Mouse (Mus musculus): Measurements from ENCODE around the gene Cbfa2t3. TPM values are rescaled to one million over a fixed set of nuclear protein-coding genes. Genes with fewer than 3 reads are reported as not detected.

Cbfa2t3 gene
- polyA plus RNA-seq, 1 experiment from 2014 or later, result 8.1 TPM

- DNase-seq (ENCODE audit: low spot score), result no peak
- WGBS, result 93% methylated on average over 9 of the region's 9 CpGs
Observed at GRCm38 (mm10) chr8:122600666-122601065, 98.2 kb downstream of the Cbfa2t3 start.

GRCm38 (mm10) chr8:122596031-122596430 is 102.9 kb downstream of the Cbfa2t3 start:
- Histone ChIP-seq H3K4me1 (ENCODE audit: control insufficient read depth, insufficient read depth, low read length) (no peaks in the 10 kb centered on the region), H3K27ac (replicated peaks; ENCODE audit: low read depth, low read length) (no peak overlapping the region), H3K27me3 (replicated peaks; ENCODE audit: control insufficient read depth, insufficient read depth, low read length) (no peaks in the 10 kb centered on the region), H3K36me3 (ENCODE audit: control insufficient read depth, insufficient read depth, low read length) (peaks cover 5% of the 10 kb centered on the region; the same call in 1 of the 2 replicates), H3K4me2 (ENCODE audit: low read depth, low read length) (no peak overlapping the region), H3K9me3 (ENCODE audit: control insufficient read depth, low read length) (no peaks in the 10 kb centered on the region), H3K9ac (ENCODE audit: low read depth, low read length) (no peak overlapping the region), H3K4me3 (ENCODE audit: low read depth, low read length) (no peak overlapping the region)
- no peak for DNase-seq (ENCODE audit: low spot score)
- WGBS, result 47% methylated on average over 4 of the region's 4 CpGs
- no peak for ATAC-seq (ENCODE audit: low read depth)

More at GRCm38 (mm10) chr8:122600666-122601065, 98.2 kb downstream of the Cbfa2t3 start:
- peaks cover 5% of the 10 kb centered on the region; the same call in 1 of the 2 replicates for H3K36me3 ChIP-seq (ENCODE audit: control insufficient read depth, insufficient read depth, low read length)
- ATAC-seq (ENCODE audit: low read depth), result no peak
- H3K9me3 ChIP-seq (ENCODE audit: control insufficient read depth, low read length), result no peaks in the 10 kb centered on the region
- H3K27me3 ChIP-seq (replicated peaks; ENCODE audit: control insufficient read depth, insufficient read depth, low read length), result no peaks in the 10 kb centered on the region
- no peak overlapping the region for H3K9ac ChIP-seq (ENCODE audit: low read depth, low read length)
- H3K4me1 ChIP-seq (ENCODE audit: control insufficient read depth, insufficient read depth, low read length), result no peaks in the 10 kb centered on the region
- H3K4me3 ChIP-seq (ENCODE audit: low read depth, low read length), result no peak overlapping the region
- H3K4me2 ChIP-seq (ENCODE audit: low read depth, low read length), result no peak overlapping the region
- H3K27ac ChIP-seq (replicated peaks; ENCODE audit: low read depth, low read length), result no peak overlapping the region

- H3K27me3 ChIP-seq (replicated peaks; ENCODE audit: control insufficient read depth, insufficient read depth, low read length), result no peaks in the 10 kb centered on the region
- H3K4me1 ChIP-seq (ENCODE audit: control insufficient read depth, insufficient read depth, low read length), result no peaks in the 10 kb centered on the region
- H3K27ac ChIP-seq (replicated peaks; ENCODE audit: low read depth, low read length), result no peak overlapping the region
- H3K4me3 ChIP-seq (ENCODE audit: low read depth, low read length), result no peak overlapping the region
- WGBS, result 77% methylated on average over 19 of the region's 19 CpGs
- peaks cover 5% of the 10 kb centered on the region; the same call in 1 of the 2 replicates for H3K36me3 ChIP-seq (ENCODE audit: control insufficient read depth, insufficient read depth, low read length)
- H3K9ac ChIP-seq (ENCODE audit: low read depth, low read length), result no peak overlapping the region
- DNase-seq (ENCODE audit: low spot score) (no peak), ATAC-seq (ENCODE audit: low read depth) (no peak)
- no peaks in the 10 kb centered on the region for H3K9me3 ChIP-seq (ENCODE audit: control insufficient read depth, low read length)
- H3K4me2 ChIP-seq (ENCODE audit: low read depth, low read length), result no peak overlapping the region
Observed at GRCm38 (mm10) chr8:122593783-122594507, 105.0 kb downstream of the Cbfa2t3 start.

- 62% methylated on average over 12 of the region's 12 CpGs for WGBS
- H3K9ac ChIP-seq (ENCODE audit: low read depth, low read length), result no peak overlapping the region
- DNase-seq (ENCODE audit: low spot score), result no peak
Observed at GRCm38 (mm10) chr8:122593240-122593639, 105.7 kb downstream of the Cbfa2t3 start.

GRCm38 (mm10) chr8:122586749-122587148 is 112.2 kb downstream of the Cbfa2t3 start:
- H3K4me3 ChIP-seq (ENCODE audit: low read depth, low read length), result no peak overlapping the region
- no peak overlapping the region for H3K27ac ChIP-seq (replicated peaks; ENCODE audit: low read depth, low read length)
- no peak overlapping the region for H3K4me2 ChIP-seq (ENCODE audit: low read depth, low read length)
- no peak overlapping the region for H3K9ac ChIP-seq (ENCODE audit: low read depth, low read length)
- WGBS, result 83% methylated on average over 10 of the region's 10 CpGs
- ATAC-seq (ENCODE audit: low read depth) (no peak), DNase-seq (ENCODE audit: low spot score) (no peak)
- H3K9me3 ChIP-seq (ENCODE audit: control insufficient read depth, low read length), result no peaks in the 10 kb centered on the region
- H3K36me3 ChIP-seq (ENCODE audit: control insufficient read depth, insufficient read depth, low read length), result no peaks in the 10 kb centered on the region
- H3K4me1 ChIP-seq (ENCODE audit: control insufficient read depth, insufficient read depth, low read length), result no peaks in the 10 kb centered on the region
- no peaks in the 10 kb centered on the region for H3K27me3 ChIP-seq (replicated peaks; ENCODE audit: control insufficient read depth, insufficient read depth, low read length)

More at GRCm38 (mm10) chr8:122593240-122593639, 105.7 kb downstream of the Cbfa2t3 start:
- Histone ChIP-seq H3K4me2 (ENCODE audit: low read depth, low read length) (no peak overlapping the region), H3K4me1 (ENCODE audit: control insufficient read depth, insufficient read depth, low read length) (no peaks in the 10 kb centered on the region), H3K27me3 (replicated peaks; ENCODE audit: control insufficient read depth, insufficient read depth, low read length) (no peaks in the 10 kb centered on the region), H3K36me3 (ENCODE audit: control insufficient read depth, insufficient read depth, low read length) (peaks cover 5% of the 10 kb centered on the region; the same call in 1 of the 2 replicates), H3K4me3 (ENCODE audit: low read depth, low read length) (no peak overlapping the region), H3K9me3 (ENCODE audit: control insufficient read depth, low read length) (no peaks in the 10 kb centered on the region), H3K27ac (replicated peaks; ENCODE audit: low read depth, low read length) (no peak overlapping the region)
- ATAC-seq (ENCODE audit: low read depth), result no peak

- Histone ChIP-seq H3K36me3 (ENCODE audit: control insufficient read depth, insufficient read depth, low read length) (no peaks in the 10 kb centered on the region), H3K9me3 (ENCODE audit: control insufficient read depth, low read length) (no peaks in the 10 kb centered on the region), H3K27me3 (replicated peaks; ENCODE audit: control insufficient read depth, insufficient read depth, low read length) (no peaks in the 10 kb centered on the region), H3K4me1 (ENCODE audit: control insufficient read depth, insufficient read depth, low read length) (no peaks in the 10 kb centered on the region), H3K27ac (replicated peaks; ENCODE audit: low read depth, low read length) (no peak overlapping the region), H3K4me3 (ENCODE audit: low read depth, low read length) (no peak overlapping the region), H3K4me2 (ENCODE audit: low read depth, low read length) (no peak overlapping the region), H3K9ac (ENCODE audit: low read depth, low read length) (no peak overlapping the region)
- WGBS, result 47% methylated on average over 7 of the region's 7 CpGs
- ATAC-seq (ENCODE audit: low read depth) (no peak), DNase-seq (ENCODE audit: low spot score) (no peak)
Observed at GRCm38 (mm10) chr8:122586171-122586570, 112.7 kb downstream of the Cbfa2t3 start.

- DNase-seq (ENCODE audit: low spot score) (no peak), ATAC-seq (ENCODE audit: low read depth) (no peak)
- WGBS, result 50% methylated on average over 14 of the region's 14 CpGs
- Histone ChIP-seq H3K4me3 (ENCODE audit: low read depth, low read length) (no peak overlapping the region), H3K27ac (replicated peaks; ENCODE audit: low read depth, low read length) (no peak overlapping the region), H3K9me3 (ENCODE audit: control insufficient read depth, low read length) (no peaks in the 10 kb centered on the region), H3K4me1 (ENCODE audit: control insufficient read depth, insufficient read depth, low read length) (no peaks in the 10 kb centered on the region), H3K4me2 (ENCODE audit: low read depth, low read length) (no peak overlapping the region), H3K27me3 (replicated peaks; ENCODE audit: control insufficient read depth, insufficient read depth, low read length) (no peaks in the 10 kb centered on the region), H3K9ac (ENCODE audit: low read depth, low read length) (no peak overlapping the region), H3K36me3 (ENCODE audit: control insufficient read depth, insufficient read depth, low read length) (no peaks in the 10 kb centered on the region)
Observed at GRCm38 (mm10) chr8:122585411-122585891, 113.5 kb downstream of the Cbfa2t3 start.

GRCm38 (mm10) chr8:122584981-122585380 is 113.9 kb downstream of the Cbfa2t3 start:
- H3K36me3 ChIP-seq (ENCODE audit: control insufficient read depth, insufficient read depth, low read length), result no peaks in the 10 kb centered on the region
- no peaks in the 10 kb centered on the region for H3K9me3 ChIP-seq (ENCODE audit: control insufficient read depth, low read length)
- H3K4me1 ChIP-seq (ENCODE audit: control insufficient read depth, insufficient read depth, low read length), result no peaks in the 10 kb centered on the region
- H3K4me3 ChIP-seq (ENCODE audit: low read depth, low read length), result no peak overlapping the region
- H3K27ac ChIP-seq (replicated peaks; ENCODE audit: low read depth, low read length), result no peak overlapping the region
- WGBS, result 78% methylated on average over 9 of the region's 9 CpGs
- no peak overlapping the region for H3K4me2 ChIP-seq (ENCODE audit: low read depth, low read length)
- H3K27me3 ChIP-seq (replicated peaks; ENCODE audit: control insufficient read depth, insufficient read depth, low read length), result no peaks in the 10 kb centered on the region
- no peak for DNase-seq (ENCODE audit: low spot score)
- no peak for ATAC-seq (ENCODE audit: low read depth)
- no peak overlapping the region for H3K9ac ChIP-seq (ENCODE audit: low read depth, low read length)

GRCm38 (mm10) chr8:122580926-122581325 is 118.0 kb downstream of the Cbfa2t3 start:
- Histone ChIP-seq H3K9me3 (ENCODE audit: control insufficient read depth, low read length) (no peaks in the 10 kb centered on the region), H3K27ac (replicated peaks; ENCODE audit: low read depth, low read length) (no peak overlapping the region), H3K4me3 (ENCODE audit: low read depth, low read length) (no peak overlapping the region), H3K36me3 (ENCODE audit: control insufficient read depth, insufficient read depth, low read length) (no peaks in the 10 kb centered on the region), H3K4me1 (ENCODE audit: control insufficient read depth, insufficient read depth, low read length) (peaks cover 14% of the 10 kb centered on the region), H3K27me3 (replicated peaks; ENCODE audit: control insufficient read depth, insufficient read depth, low read length) (no peaks in the 10 kb centered on the region), H3K9ac (ENCODE audit: low read depth, low read length) (no peak overlapping the region), H3K4me2 (ENCODE audit: low read depth, low read length) (no peak overlapping the region)
- ATAC-seq (ENCODE audit: low read depth) (no peak), DNase-seq (ENCODE audit: low spot score) (peak; percentile 44)
- WGBS, result 64% methylated on average over 13 of the region's 15 CpGs
